Mouse (Mus musculus) neural tube, embryonic 12.5 days (tissue): ENCODE data around the gene Klhl9. TPM values are rescaled to one million over a fixed set of nuclear protein-coding genes. Genes with fewer than 3 reads are reported as not detected.
"Not testable (repeated sequence)": the region's sequence is repeated elsewhere in the genome, so short reads cannot be mapped to it uniquely, and the experiment has no call there.

Experiments
- ATAC-seq: fragments of 200-750 bp; cut with Nextera tagmentation; 2 replicates; pipeline ENCODE4 v1.8.0; 2017; ENCODE audit warnings: low read depth, mild to moderate bottlenecking, moderate TSS enrichment, moderate library complexity; ENCODE audit not compliant: low FRiP score
- H3K27ac ChIP-seq: fragments of 300-500 bp; sonication (generic); 2 replicates; pipeline ENCODE4 v1.5.1; 2016
- H3K27me3 ChIP-seq: fragments of 300-500 bp; sonication (generic); replicated peaks from 2 replicates; pipeline ENCODE4 v1.6.1; 2016; ENCODE audit warnings: mild to moderate bottlenecking
- H3K36me3 ChIP-seq: fragments of 300-500 bp; sonication (generic); 2 replicates; pipeline ENCODE4 v1.6.1; 2016; ENCODE audit warnings: mild to moderate bottlenecking
- H3K4me1 ChIP-seq: fragments of 300-500 bp; sonication (generic); 2 replicates; pipeline ENCODE4 v1.6.1; 2016
- H3K4me2 ChIP-seq: fragments of 300-500 bp; sonication (generic); replicated peaks from 2 replicates; pipeline ENCODE4 v1.6.1; 2016; ENCODE audit warnings: mild to moderate bottlenecking
- H3K4me3 ChIP-seq: fragments of 300-500 bp; sonication (generic); 2 replicates; pipeline ENCODE4 v1.5.1; 2016
- H3K9ac ChIP-seq: fragments of 300-500 bp; sonication (generic); 2 replicates; pipeline ENCODE4 v1.6.1; 2016; ENCODE audit warnings: mild to moderate bottlenecking
- H3K9me3 ChIP-seq: fragments of 300-500 bp; sonication (generic); 2 replicates; pipeline ENCODE4 v1.6.1; 2016; ENCODE audit warnings: mild to moderate bottlenecking
- WGBS: fragments of 180-500 bp; shearing (Covaris S2); methylation state at CpG from one replicate; pipeline ENCODE4 v1.1.7; 2016; 5-methylcytosine and 5-hydroxymethylcytosine counted together
- polyA plus RNA-seq: library from polyadenylated mRNA; unstranded; fragments of >200 nt; fragmentation: Nextera tagmentation; extraction: Ambion mirVana; gene quantifications from 2 replicates; pipeline ENCODE4 v1.2.1, GENCODE M21; 2016

Klhl9 gene
- 127 and 132 TPM in 2 replicates for polyA plus RNA-seq

- WGBS = under 1% methylated on average over 82 of the region's 82 CpGs
- peak within 1 kb of the TSS; percentile 99 for H3K9ac ChIP-seq
- H3K4me2 ChIP-seq = peak within 1 kb of the TSS; percentile 69
- no peaks in the 10 kb centered on the region for H3K9me3 ChIP-seq
- peak within 1 kb of the TSS; percentile 97 for H3K27ac ChIP-seq
- H3K4me3 ChIP-seq = peak within 1 kb of the TSS; percentile 86
- ATAC-seq = peak; percentile 97
- H3K27me3 ChIP-seq = no peaks in the 10 kb centered on the region
- H3K4me1 ChIP-seq = peaks cover 26% of the 10 kb centered on the region
- peaks cover 13% of the 10 kb centered on the region for H3K36me3 ChIP-seq
Measured at GRCm38 (mm10) chr4:88721791-88722721, at the start of gene Klhl9, which contains the start of gene Gm26566. TSS of gene Klhl9 (minus strand) at chr4:88722465. TSS of gene Gm26566 (plus strand) at chr4:88721805.

- peak overlapping the region; percentile 27 for H3K4me3 ChIP-seq
- H3K36me3 ChIP-seq, ATAC-seq, H3K27ac ChIP-seq, H3K27me3 ChIP-seq, H3K9me3 ChIP-seq, H3K4me1 ChIP-seq, H3K9ac ChIP-seq: not testable (repeated sequence)
- H3K4me2 ChIP-seq = peak overlapping the region; percentile 57
- WGBS = 4% methylated on average over 31 of the region's 42 CpGs
Measured at GRCm38 (mm10) chr4:88763384-88764018, 41.2 kb upstream of the Klhl9 start.

- 63% methylated on average over 9 of the region's 9 CpGs for WGBS
- ATAC-seq = not testable (repeated sequence)
Measured at GRCm38 (mm10) chr4:88762341-88762740, 40.1 kb upstream of the Klhl9 start.

GRCm38 (mm10) chr4:88761776-88762175 is 39.5 kb upstream of the Klhl9 start:
- not testable (repeated sequence) for ATAC-seq, H3K9ac ChIP-seq, H3K27ac ChIP-seq, H3K9me3 ChIP-seq, H3K36me3 ChIP-seq, H3K27me3 ChIP-seq, H3K4me2 ChIP-seq, H3K4me1 ChIP-seq, H3K4me3 ChIP-seq
- WGBS = 82% methylated on average over 6 of the region's 8 CpGs

More at GRCm38 (mm10) chr4:88762341-88762740, 40.1 kb upstream of the Klhl9 start:
- H3K4me3 ChIP-seq, H3K9ac ChIP-seq, H3K4me1 ChIP-seq, H3K4me2 ChIP-seq, H3K9me3 ChIP-seq, H3K27me3 ChIP-seq, H3K36me3 ChIP-seq, H3K27ac ChIP-seq: not testable (repeated sequence)

- peak overlapping the region; percentile 27 for H3K4me3 ChIP-seq
- WGBS = 0% methylated on average over 24 of the region's 28 CpGs
Measured at GRCm38 (mm10) chr4:88760431-88760830, 38.2 kb upstream of the Klhl9 start.

GRCm38 (mm10) chr4:88759610-88760268 is 37.5 kb upstream of the Klhl9 start, which contains the start of gene Gm13283:
TSS of gene Gm13283 (plus strand) at chr4:88760119.
- H3K9me3 ChIP-seq, H3K36me3 ChIP-seq, H3K4me1 ChIP-seq, H3K27me3 ChIP-seq, ATAC-seq, H3K27ac ChIP-seq, H3K9ac ChIP-seq: not testable (repeated sequence)
- WGBS = 24% methylated on average over 11 of the region's 14 CpGs
- Histone ChIP-seq H3K4me3 (peak within 1 kb of the TSS; percentile 27), H3K4me2 (peak within 1 kb of the TSS; percentile 59)

More at GRCm38 (mm10) chr4:88760431-88760830, 38.2 kb upstream of the Klhl9 start:
- H3K9me3 ChIP-seq, H3K4me1 ChIP-seq, H3K27me3 ChIP-seq, H3K9ac ChIP-seq, H3K36me3 ChIP-seq, H3K27ac ChIP-seq, ATAC-seq: not testable (repeated sequence)
- H3K4me2 ChIP-seq = peak overlapping the region; percentile 59

GRCm38 (mm10) chr4:88758751-88759150 is 36.5 kb upstream of the Klhl9 start:
- not testable (repeated sequence) for H3K4me2 ChIP-seq, H3K4me1 ChIP-seq, H3K36me3 ChIP-seq, H3K27me3 ChIP-seq, H3K9me3 ChIP-seq, H3K4me3 ChIP-seq, ATAC-seq, H3K9ac ChIP-seq, H3K27ac ChIP-seq
- 92% methylated on average over 9 of the region's 9 CpGs for WGBS

- H3K9me3 ChIP-seq, H3K4me1 ChIP-seq, H3K27ac ChIP-seq, H3K36me3 ChIP-seq, H3K27me3 ChIP-seq, H3K9ac ChIP-seq: not testable (repeated sequence)
- Histone ChIP-seq H3K4me3 (peak overlapping the region; percentile 33), H3K4me2 (peak overlapping the region; percentile 62)
- WGBS = under 1% methylated on average over 21 of the region's 21 CpGs
- ATAC-seq = peak; percentile 100
Measured at GRCm38 (mm10) chr4:88757628-88758031, 35.4 kb upstream of the Klhl9 start.

- 12% methylated on average over 29 of the region's 31 CpGs for WGBS
- ATAC-seq = peak; percentile 41; the same call in 1 of the 2 replicates
Measured at GRCm38 (mm10) chr4:88756581-88757513, 34.6 kb upstream of the Klhl9 start.

GRCm38 (mm10) chr4:88754818-88755340 is 32.6 kb upstream of the Klhl9 start, which contains the start of gene Gm13271:
TSS of gene Gm13271 (plus strand) at chr4:88754868.
- not testable (repeated sequence) for H3K9ac ChIP-seq, H3K27me3 ChIP-seq, H3K9me3 ChIP-seq, H3K36me3 ChIP-seq, H3K4me1 ChIP-seq, ATAC-seq, H3K4me3 ChIP-seq, H3K4me2 ChIP-seq, H3K27ac ChIP-seq
- WGBS = 84% methylated on average over 15 of the region's 15 CpGs

More at GRCm38 (mm10) chr4:88756581-88757513, 34.6 kb upstream of the Klhl9 start:
- H3K9me3 ChIP-seq, H3K27ac ChIP-seq, H3K36me3 ChIP-seq, H3K4me1 ChIP-seq, H3K27me3 ChIP-seq: not testable (repeated sequence)
- Histone ChIP-seq H3K9ac (peak overlapping the region; percentile 10; the same call in 1 of the 2 replicates), H3K4me3 (peak overlapping the region; percentile 33), H3K4me2 (peak overlapping the region; percentile 62)

GRCm38 (mm10) chr4:88749926-88750325 is 27.7 kb upstream of the Klhl9 start:
- H3K4me3 ChIP-seq = no peak overlapping the region
- WGBS = 65% methylated on average over 6 of the region's 6 CpGs
- no peak overlapping the region for H3K4me2 ChIP-seq
- no peaks in the 10 kb centered on the region for H3K4me1 ChIP-seq
- no peaks in the 10 kb centered on the region for H3K9me3 ChIP-seq
- H3K27me3 ChIP-seq = no peaks in the 10 kb centered on the region
- no peak for ATAC-seq
- H3K27ac ChIP-seq = no peak overlapping the region
- H3K9ac ChIP-seq = no peak overlapping the region
- H3K36me3 ChIP-seq = no peaks in the 10 kb centered on the region
